Mouse (Mus musculus) forebrain, embryonic 15.5 days (tissue): ENCODE data around the gene C9orf72. TPM values are rescaled to one million over a fixed set of nuclear protein-coding genes. Genes with fewer than 3 reads are reported as not detected.
"Not testable (repeated sequence)": the region's sequence is repeated elsewhere in the genome, so short reads cannot be mapped to it uniquely, and the experiment has no call there.

Experiments
- ATAC-seq: fragments of 200-750 bp; cut with Nextera tagmentation; replicated peaks from 2 replicates; pipeline ENCODE4 v1.8.0; 2017; ENCODE audit warnings: mild to moderate bottlenecking, moderate TSS enrichment, moderate library complexity
- H3K27ac ChIP-seq: fragments of 300-500 bp; sonication (generic); replicated peaks from 2 replicates; pipeline ENCODE4 v1.5.1; 2015; ENCODE audit warnings: mild to moderate bottlenecking, inconsistent platforms
- H3K27me3 ChIP-seq: fragments of 300-500 bp; sonication (generic); 2 replicates; pipeline ENCODE4 v1.6.1; 2015; ENCODE audit warnings: inconsistent platforms
- H3K36me3 ChIP-seq: fragments of 300-500 bp; sonication (generic); 2 replicates; pipeline ENCODE4 v1.6.1; 2015; ENCODE audit warnings: mild to moderate bottlenecking, inconsistent platforms
- H3K4me1 ChIP-seq: fragments of 300-500 bp; sonication (generic); 2 replicates; pipeline ENCODE4 v1.6.1; 2015; ENCODE audit warnings: inconsistent platforms
- H3K4me2 ChIP-seq: fragments of 300-500 bp; sonication (generic); replicated peaks from 2 replicates; pipeline ENCODE4 v1.6.1; 2015; ENCODE audit warnings: mild to moderate bottlenecking, inconsistent platforms
- H3K4me3 ChIP-seq: fragments of 300-500 bp; sonication (generic); 2 replicates; pipeline ENCODE4 v1.5.1; 2015; ENCODE audit warnings: mild to moderate bottlenecking, inconsistent platforms
- H3K9ac ChIP-seq: fragments of 300-500 bp; sonication (generic); replicated peaks from 2 replicates; pipeline ENCODE4 v1.6.1; 2015; ENCODE audit warnings: mild to moderate bottlenecking, inconsistent platforms
- H3K9me3 ChIP-seq: fragments of 300-500 bp; sonication (generic); 2 replicates; pipeline ENCODE4 v1.6.1; 2016; ENCODE audit warnings: inconsistent platforms
- WGBS: fragments of 180-500 bp; shearing (Covaris S2); methylation state at CpG from one replicate; pipeline ENCODE4 v1.1.7; 2015; ENCODE audit warnings: mixed read lengths; 5-methylcytosine and 5-hydroxymethylcytosine counted together
- polyA plus RNA-seq: library from polyadenylated mRNA; unstranded; fragments of >200 nt; fragmentation: Nextera tagmentation; extraction: Ambion mirVana; gene quantifications from 2 replicates; pipeline ENCODE4 v1.2.1, GENCODE M21; 2015

C9orf72 gene
- 41.2 and 45.2 TPM in 2 replicates for polyA plus RNA-seq

GRCm38 (mm10) chr4:35225734-35226495, at the start of gene C9orf72:
TSS of gene C9orf72 (minus strand) at chr4:35226175.
- H3K4me3 ChIP-seq: peak within 1 kb of the TSS; percentile 81
- peak; percentile 98 for ATAC-seq
- peak within 1 kb of the TSS; percentile 90 for H3K27ac ChIP-seq
- H3K27me3 ChIP-seq: no peaks in the 10 kb centered on the region
- H3K9me3 ChIP-seq: no peaks in the 10 kb centered on the region
- H3K9ac ChIP-seq: peak within 1 kb of the TSS; percentile 74
- WGBS: under 1% methylated on average over 50 of the region's 51 CpGs
- H3K36me3 ChIP-seq: no peaks in the 10 kb centered on the region
- H3K4me1 ChIP-seq: peaks cover 9% of the 10 kb centered on the region
- peak within 1 kb of the TSS; percentile 71 for H3K4me2 ChIP-seq

- Histone ChIP-seq H3K4me2 (no peak overlapping the region), H3K4me1 (no peaks in the 10 kb centered on the region), H3K36me3 (no peaks in the 10 kb centered on the region), H3K9me3 (no peaks in the 10 kb centered on the region), H3K9ac (no peak overlapping the region), H3K27ac (no peak overlapping the region), H3K27me3 (no peaks in the 10 kb centered on the region), H3K4me3 (no peak overlapping the region)
- 77% methylated on average over 9 of the region's 9 CpGs for WGBS
- ATAC-seq: no peak
Measured at GRCm38 (mm10) chr4:35259006-35259405, 33.0 kb upstream of the C9orf72 start.

- Histone ChIP-seq H3K9me3 (no peaks in the 10 kb centered on the region), H3K27me3 (no peaks in the 10 kb centered on the region), H3K4me1 (no peaks in the 10 kb centered on the region), H3K4me3 (no peak overlapping the region), H3K4me2 (no peak overlapping the region), H3K36me3 (no peaks in the 10 kb centered on the region), H3K9ac (no peak overlapping the region), H3K27ac (no peak overlapping the region)
- WGBS: 83% methylated on average over 1 of the region's 1 CpGs
- no peak for ATAC-seq
Measured at GRCm38 (mm10) chr4:35244023-35244422, 18.0 kb upstream of the C9orf72 start.

- no peak overlapping the region for H3K27ac ChIP-seq
- no peaks in the 10 kb centered on the region for H3K27me3 ChIP-seq
- no peaks in the 10 kb centered on the region for H3K4me1 ChIP-seq
- 84% methylated on average over 2 of the region's 2 CpGs for WGBS
- H3K4me3 ChIP-seq: no peak overlapping the region
- no peak for ATAC-seq
- H3K9me3 ChIP-seq: no peaks in the 10 kb centered on the region
- no peak overlapping the region for H3K9ac ChIP-seq
- no peaks in the 10 kb centered on the region for H3K36me3 ChIP-seq
- H3K4me2 ChIP-seq: no peak overlapping the region
Measured at GRCm38 (mm10) chr4:35241735-35242134, 15.8 kb upstream of the C9orf72 start.

GRCm38 (mm10) chr4:35238696-35239095, 12.7 kb upstream of the C9orf72 start:
- no peak for ATAC-seq
- Histone ChIP-seq H3K9ac (no peak overlapping the region), H3K4me1 (no peaks in the 10 kb centered on the region), H3K27ac (no peak overlapping the region), H3K4me3 (no peak overlapping the region), H3K9me3 (no peaks in the 10 kb centered on the region), H3K4me2 (no peak overlapping the region), H3K36me3 (no peaks in the 10 kb centered on the region), H3K27me3 (no peaks in the 10 kb centered on the region)
- 72% methylated on average over 4 of the region's 4 CpGs for WGBS

- H3K27ac ChIP-seq, H3K27me3 ChIP-seq, H3K4me2 ChIP-seq, H3K4me3 ChIP-seq, ATAC-seq, H3K36me3 ChIP-seq, H3K9me3 ChIP-seq, H3K9ac ChIP-seq, H3K4me1 ChIP-seq: not testable (repeated sequence)
- 90% methylated on average over 3 of the region's 3 CpGs for WGBS
Measured at GRCm38 (mm10) chr4:35238240-35238639, 12.3 kb upstream of the C9orf72 start.

- ATAC-seq: no peak
- H3K36me3 ChIP-seq: no peaks in the 10 kb centered on the region
- no peak overlapping the region for H3K27ac ChIP-seq
- no peaks in the 10 kb centered on the region for H3K27me3 ChIP-seq
- no peak overlapping the region for H3K4me3 ChIP-seq
- 95% methylated on average over 2 of the region's 2 CpGs for WGBS
- no peaks in the 10 kb centered on the region for H3K4me1 ChIP-seq
- no peak overlapping the region for H3K9ac ChIP-seq
- H3K9me3 ChIP-seq: no peaks in the 10 kb centered on the region
- H3K4me2 ChIP-seq: no peak overlapping the region
Measured at GRCm38 (mm10) chr4:35236313-35236712, 10.3 kb upstream of the C9orf72 start.

- H3K9me3 ChIP-seq: no peaks in the 10 kb centered on the region
- no peaks in the 10 kb centered on the region for H3K27me3 ChIP-seq
- no peak for ATAC-seq
- no peak overlapping the region for H3K27ac ChIP-seq
- H3K4me3 ChIP-seq: no peak overlapping the region
- H3K9ac ChIP-seq: no peak overlapping the region
- H3K4me2 ChIP-seq: no peak overlapping the region
- 72% methylated on average over 4 of the region's 4 CpGs for WGBS
- peaks cover 9% of the 10 kb centered on the region for H3K4me1 ChIP-seq
- no peaks in the 10 kb centered on the region for H3K36me3 ChIP-seq
Measured at GRCm38 (mm10) chr4:35228260-35228659, 2.3 kb upstream of the C9orf72 start.

- 13% methylated on average over 9 of the region's 9 CpGs for WGBS
Measured at GRCm38 (mm10) chr4:35226496-35226992, 569 bp upstream of the C9orf72 start.

GRCm38 (mm10) chr4:35225141-35225733, 738 bp downstream of the C9orf72 start:
- peak overlapping the region; percentile 71 for H3K4me2 ChIP-seq
- H3K27me3 ChIP-seq: no peaks in the 10 kb centered on the region
- WGBS: under 1% methylated on average over 38 of the region's 40 CpGs
- peaks cover 9% of the 10 kb centered on the region for H3K4me1 ChIP-seq
- peak overlapping the region; percentile 74 for H3K9ac ChIP-seq
- H3K36me3 ChIP-seq: no peaks in the 10 kb centered on the region
- H3K9me3 ChIP-seq: no peaks in the 10 kb centered on the region
- peak overlapping the region; percentile 81 for H3K4me3 ChIP-seq
- peak; percentile 78 for ATAC-seq
- H3K27ac ChIP-seq: peak overlapping the region; percentile 90

More at GRCm38 (mm10) chr4:35226496-35226992, 569 bp upstream of the C9orf72 start:
- Histone ChIP-seq H3K9me3 (no peaks in the 10 kb centered on the region), H3K9ac (peak overlapping the region; percentile 54), H3K4me1 (peaks cover 9% of the 10 kb centered on the region), H3K4me2 (peak overlapping the region; percentile 61), H3K27me3 (no peaks in the 10 kb centered on the region), H3K36me3 (no peaks in the 10 kb centered on the region), H3K4me3 (peak overlapping the region; percentile 81), H3K27ac (peak overlapping the region; percentile 90)
- peak; percentile 76 for ATAC-seq

GRCm38 (mm10) chr4:35224101-35224500, 1.9 kb downstream of the C9orf72 start:
- H3K4me1 ChIP-seq: peaks cover 12% of the 10 kb centered on the region
- no peak overlapping the region for H3K9ac ChIP-seq
- H3K4me3 ChIP-seq: no peak overlapping the region
- WGBS: 89% methylated on average over 4 of the region's 4 CpGs
- H3K9me3 ChIP-seq: no peaks in the 10 kb centered on the region
- H3K27ac ChIP-seq: no peak overlapping the region
- no peaks in the 10 kb centered on the region for H3K36me3 ChIP-seq
- no peaks in the 10 kb centered on the region for H3K27me3 ChIP-seq
- ATAC-seq: no peak
- H3K4me2 ChIP-seq: no peak overlapping the region

GRCm38 (mm10) chr4:35223376-35223988, 2.5 kb downstream of the C9orf72 start:
- no peaks in the 10 kb centered on the region for H3K27me3 ChIP-seq
- 85% methylated on average over 5 of the region's 5 CpGs for WGBS
- no peak overlapping the region for H3K9ac ChIP-seq
- ATAC-seq: no peak
- H3K36me3 ChIP-seq: no peaks in the 10 kb centered on the region
- H3K9me3 ChIP-seq: no peaks in the 10 kb centered on the region
- peaks cover 14% of the 10 kb centered on the region for H3K4me1 ChIP-seq
- no peak overlapping the region for H3K4me2 ChIP-seq
- H3K4me3 ChIP-seq: no peak overlapping the region
- no peak overlapping the region for H3K27ac ChIP-seq
